Mouse (Mus musculus) midbrain, embryonic 15.5 days (tissue): ENCODE results near the gene Pole2. TPM values are rescaled to one million over a fixed set of nuclear protein-coding genes. Genes with fewer than 3 reads are reported as not detected.
"Not testable (repeated sequence)": the region's sequence is repeated elsewhere in the genome, so short reads cannot be mapped to it uniquely, and the experiment has no call there.

Source experiments
- ATAC-seq: fragments of 200-750 bp; cut with Nextera tagmentation; replicated peaks from 2 replicates; pipeline ENCODE4 v1.8.0; 2017; ENCODE audit warnings: moderate TSS enrichment
- H3K27ac ChIP-seq: fragments of 300-500 bp; sonication (generic); 2 replicates; pipeline ENCODE4 v1.5.1; 2015; ENCODE audit warnings: mild to moderate bottlenecking, inconsistent platforms
- H3K27me3 ChIP-seq: fragments of 300-500 bp; sonication (generic); replicated peaks from 2 replicates; pipeline ENCODE4 v1.6.1; 2015; ENCODE audit warnings: inconsistent platforms
- H3K36me3 ChIP-seq: fragments of 300-500 bp; sonication (generic); replicated peaks from 2 replicates; pipeline ENCODE4 v1.6.1; 2015; ENCODE audit warnings: inconsistent platforms
- H3K4me1 ChIP-seq: fragments of 300-500 bp; sonication (generic); 2 replicates; pipeline ENCODE4 v1.6.1; 2015; ENCODE audit warnings: inconsistent platforms
- H3K4me2 ChIP-seq: fragments of 300-500 bp; sonication (generic); 2 replicates; pipeline ENCODE4 v1.6.1; 2015; ENCODE audit warnings: inconsistent platforms, mild to moderate bottlenecking, moderate library complexity
- H3K4me3 ChIP-seq: fragments of 300-500 bp; sonication (generic); 2 replicates; pipeline ENCODE4 v1.5.1; 2015; ENCODE audit warnings: mild to moderate bottlenecking, inconsistent platforms
- H3K9ac ChIP-seq: fragments of 300-500 bp; sonication (generic); 2 replicates; pipeline ENCODE4 v1.6.1; 2015; ENCODE audit warnings: mild to moderate bottlenecking, inconsistent platforms
- H3K9me3 ChIP-seq: fragments of 300-500 bp; sonication (generic); 2 replicates; pipeline ENCODE4 v1.6.1; 2016; ENCODE audit warnings: inconsistent platforms
- WGBS: fragments of 180-500 bp; shearing (Covaris S2); methylation state at CpG from one replicate; pipeline ENCODE4 v1.1.7; 2015; ENCODE audit warnings: mixed read lengths; 5-methylcytosine and 5-hydroxymethylcytosine counted together
- microRNA-seq: library from miRNA; unstranded; fragments of <30 nt; microRNA quantifications from one replicate; pipeline ENCODE4, GENCODE M21; 2016
- polyA plus RNA-seq: library from polyadenylated mRNA; unstranded; fragments of >200 nt; fragmentation: Nextera tagmentation; extraction: Ambion mirVana; gene quantifications from 2 replicates; pipeline ENCODE4 v1.2.1, GENCODE M21; 2015

The Pole2 gene
- polyA plus RNA-seq, 1 experiment from 2014 or later: 3.4 TPM

GRCm38 (mm10) chr12:69164904-69165303 is 63.1 kb downstream of the Pole2 start:
- H3K4me2 ChIP-seq: no peak overlapping the region
- ATAC-seq: no peak
- H3K4me3 ChIP-seq: no peak overlapping the region
- H3K9me3 ChIP-seq: no peaks in the 10 kb centered on the region
- WGBS: 59% methylated on average over 3 of the region's 3 CpGs
- H3K4me1 ChIP-seq: peaks cover 11% of the 10 kb centered on the region
- no peak overlapping the region for H3K27ac ChIP-seq
- no peaks in the 10 kb centered on the region for H3K36me3 ChIP-seq
- H3K9ac ChIP-seq: no peak overlapping the region
- no peaks in the 10 kb centered on the region for H3K27me3 ChIP-seq

- H3K9ac ChIP-seq, H3K9me3 ChIP-seq, ATAC-seq, H3K4me3 ChIP-seq, H3K27ac ChIP-seq, H3K4me2 ChIP-seq, H3K4me1 ChIP-seq, H3K27me3 ChIP-seq, H3K36me3 ChIP-seq: not testable (repeated sequence)
- WGBS: 88% methylated on average over 4 of the region's 4 CpGs
Observed at GRCm38 (mm10) chr12:69163586-69163985, 64.4 kb downstream of the Pole2 start.

- not testable (repeated sequence) for H3K4me2 ChIP-seq, H3K27me3 ChIP-seq, H3K4me3 ChIP-seq, H3K4me1 ChIP-seq, H3K9me3 ChIP-seq, ATAC-seq, H3K9ac ChIP-seq, H3K27ac ChIP-seq
- WGBS: 86% methylated on average over 2 of the region's 2 CpGs
- H3K36me3 ChIP-seq: peaks cover 11% of the 10 kb centered on the region; the same call in 1 of the 2 replicates
Observed at GRCm38 (mm10) chr12:69160677-69161076, 67.3 kb downstream of the Pole2 start.

- whole genome bisulfite sequencing: 5% methylated on average over 9 of the region's 9 CpGs
- peak overlapping the region; percentile 53; the same call in 1 of the 2 replicates for H3K27ac ChIP-seq
- peak overlapping the region; percentile 28; the same call in 1 of the 2 replicates for H3K4me2 ChIP-seq
- H3K36me3 ChIP-seq: peaks cover 11% of the 10 kb centered on the region; the same call in 1 of the 2 replicates
- H3K4me3 ChIP-seq: peak overlapping the region; percentile 66
- H3K9ac ChIP-seq: no peak overlapping the region
- no peaks in the 10 kb centered on the region for H3K9me3 ChIP-seq
- peaks cover 9% of the 10 kb centered on the region for H3K4me1 ChIP-seq
- peak; percentile 7; the same call in 1 of the 2 replicates for ATAC-seq
- no peaks in the 10 kb centered on the region for H3K27me3 ChIP-seq
Observed at GRCm38 (mm10) chr12:69159578-69159940, 68.4 kb downstream of the Pole2 start.

- not testable (repeated sequence) for H3K9me3 ChIP-seq, H3K4me1 ChIP-seq, H3K27me3 ChIP-seq
- peak within 1 kb of the TSS; percentile 90 for H3K27ac ChIP-seq
- peak within 1 kb of the TSS; percentile 61 for H3K4me2 ChIP-seq
- peak within 1 kb of the TSS; percentile 78 for H3K9ac ChIP-seq
- H3K4me3 ChIP-seq: peak within 1 kb of the TSS; percentile 66
- H3K36me3 ChIP-seq: peaks cover 11% of the 10 kb centered on the region; the same call in 1 of the 2 replicates
- under 1% methylated on average over 58 of the region's 68 CpGs for WGBS
- peak; percentile 99 for ATAC-seq
Observed at GRCm38 (mm10) chr12:69158765-69159577, 69.0 kb downstream of the Pole2 start, which contains the start of gene Rps29. Gene Rps29, minus strand, starts transcription at chr12:69159186.

- under 1% methylated on average over 19 of the region's 19 CpGs for WGBS
- no peaks in the 10 kb centered on the region for H3K9me3 ChIP-seq
- H3K4me2 ChIP-seq: peak overlapping the region; percentile 61
- peak overlapping the region; percentile 66 for H3K4me3 ChIP-seq
- peak overlapping the region; percentile 78 for H3K9ac ChIP-seq
- H3K36me3 ChIP-seq: peaks cover 11% of the 10 kb centered on the region; the same call in 1 of the 2 replicates
- H3K27me3 ChIP-seq: no peaks in the 10 kb centered on the region
- peaks cover 9% of the 10 kb centered on the region for H3K4me1 ChIP-seq
- H3K27ac ChIP-seq: peak overlapping the region; percentile 90
- ATAC-seq: no peak
Observed at GRCm38 (mm10) chr12:69158366-69158764, 69.6 kb downstream of the Pole2 start.

GRCm38 (mm10) chr12:69157107-69157506 is 70.9 kb downstream of the Pole2 start:
- 94% methylated on average over 2 of the region's 2 CpGs for WGBS
- H3K27me3 ChIP-seq: no peaks in the 10 kb centered on the region
- H3K4me2 ChIP-seq: no peak overlapping the region
- H3K4me1 ChIP-seq: peaks cover 9% of the 10 kb centered on the region
- no peak for ATAC-seq
- peaks cover 11% of the 10 kb centered on the region; the same call in 1 of the 2 replicates for H3K36me3 ChIP-seq
- H3K4me3 ChIP-seq: no peak overlapping the region
- H3K27ac ChIP-seq: no peak overlapping the region
- no peak overlapping the region for H3K9ac ChIP-seq
- no peaks in the 10 kb centered on the region for H3K9me3 ChIP-seq

- H3K4me1 ChIP-seq: peaks cover 9% of the 10 kb centered on the region
- no peak overlapping the region for H3K9ac ChIP-seq
- H3K9me3 ChIP-seq: no peaks in the 10 kb centered on the region
- peaks cover 11% of the 10 kb centered on the region; the same call in 1 of the 2 replicates for H3K36me3 ChIP-seq
- no peak overlapping the region for H3K4me3 ChIP-seq
- WGBS: 90% methylated on average over 4 of the region's 4 CpGs
- ATAC-seq: no peak
- H3K4me2 ChIP-seq: no peak overlapping the region
- H3K27ac ChIP-seq: no peak overlapping the region
- H3K27me3 ChIP-seq: no peaks in the 10 kb centered on the region
Observed at GRCm38 (mm10) chr12:69156436-69156835, 71.6 kb downstream of the Pole2 start.

- 77% methylated on average over 2 of the region's 2 CpGs for WGBS
- Histone ChIP-seq H3K4me1 (peaks cover 9% of the 10 kb centered on the region), H3K27me3 (no peaks in the 10 kb centered on the region), H3K36me3 (peaks cover 11% of the 10 kb centered on the region; the same call in 1 of the 2 replicates), H3K27ac (no peak overlapping the region), H3K4me2 (no peak overlapping the region), H3K9me3 (no peaks in the 10 kb centered on the region), H3K4me3 (no peak overlapping the region), H3K9ac (no peak overlapping the region)
- ATAC-seq: no peak
Observed at GRCm38 (mm10) chr12:69155923-69156322, 72.1 kb downstream of the Pole2 start.

Small RNAs within 50 kb of the gene (microRNA-seq; reads per million reads assigned to microRNA genes)
- gene Gm47287 (not detected), gene Gm47295 (1.8 reads per million, percentile 2 among the genes with 10 or more reads in this experiment)

Other genes with a start within 250 kb of the Pole2 start
- 1,021 and 1,031 TPM in 2 replicates for gene Rps29, start 69.0 kb downstream of the Pole2 start, polyA plus RNA-seq
- 2.7 and 3.3 TPM in 2 replicates for gene Lrr1, start 59.4 kb downstream of the Pole2 start, polyA plus RNA-seq
- gene Rpl36al, start 44.1 kb downstream of the Pole2 start, polyA plus RNA-seq: 274 and 297 TPM in 2 replicates
- 38.5 and 39.4 TPM in 2 replicates for gene Mgat2, start 44.0 kb downstream of the Pole2 start, polyA plus RNA-seq
- 12.7 and 14.6 TPM in 2 replicates for gene Gm49383, start 31.1 kb downstream of the Pole2 start, polyA plus RNA-seq
- 8.2 and 8.5 TPM in 2 replicates for gene Dnaaf2, start 29.8 kb downstream of the Pole2 start, polyA plus RNA-seq
- 9.0 and 12.4 TPM in 2 replicates for gene Gm49384, start 23.9 kb downstream of the Pole2 start, polyA plus RNA-seq
- gene Klhdc1, start 13.0 kb upstream of the Pole2 start, polyA plus RNA-seq: 14.6 and 16.0 TPM in 2 replicates
- gene Klhdc2, start 68.5 kb upstream of the Pole2 start, polyA plus RNA-seq: 302 and 305 TPM in 2 replicates
- gene Nemf, start 129.0 kb upstream of the Pole2 start, polyA plus RNA-seq: 87.0 and 93.6 TPM in 2 replicates
- 25.9 and 27.3 TPM in 2 replicates for gene Arf6, start 144.0 kb upstream of the Pole2 start, polyA plus RNA-seq
- gene Gm9887, start 144.3 kb upstream of the Pole2 start, polyA plus RNA-seq: 0.63 and 1.0 TPM in 2 replicates